Mouse (Mus musculus): ENCODE data around the gene Gpbp1l1.

The Gpbp1l1 gene

DNA sequence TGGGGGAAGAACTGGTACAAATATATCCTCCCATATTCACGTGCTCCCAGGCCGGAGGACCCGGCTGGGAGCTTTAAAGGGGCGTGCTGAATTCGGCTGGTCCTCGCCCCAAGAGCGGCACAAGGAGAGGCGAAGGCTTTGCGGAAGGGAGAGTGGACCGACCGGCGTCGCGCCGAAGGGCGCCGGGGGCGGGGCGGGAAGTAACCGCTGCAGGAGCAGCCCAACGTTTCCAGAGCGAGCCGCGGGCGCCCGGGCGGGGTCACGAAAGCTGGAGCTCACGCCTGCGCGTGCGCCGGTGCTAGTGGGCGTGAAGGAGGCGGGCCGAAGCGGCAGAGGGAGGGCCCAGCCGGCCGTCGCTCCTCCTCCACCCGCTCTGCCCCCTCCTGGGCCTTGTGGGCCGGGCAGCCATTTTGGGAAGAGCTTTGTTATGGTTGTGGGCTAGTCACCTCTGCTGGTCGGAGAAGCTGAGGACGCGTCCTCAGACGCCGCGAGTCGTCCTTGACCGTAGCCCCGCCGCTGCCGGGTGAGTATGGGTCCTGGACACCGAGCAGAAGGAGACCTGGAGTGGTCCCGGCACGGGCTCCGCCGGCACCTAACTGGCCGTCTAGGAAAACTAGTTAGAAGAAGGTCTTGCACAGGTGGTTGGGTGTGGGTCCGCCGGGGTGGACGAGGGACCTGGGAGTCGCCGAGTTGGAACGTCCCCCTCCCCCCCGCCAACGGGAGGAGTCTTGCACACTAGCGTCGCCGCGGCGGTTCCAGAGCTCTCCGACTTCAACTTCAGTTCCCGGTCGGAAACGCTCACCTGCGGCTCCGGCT is at the start of gene Gpbp1l1:
Gpbp1l1 (plus strand) TSS at position 353 of the 816 bp plus-strand sequence.
- peak; percentile 97 for DNase-seq

DNA sequence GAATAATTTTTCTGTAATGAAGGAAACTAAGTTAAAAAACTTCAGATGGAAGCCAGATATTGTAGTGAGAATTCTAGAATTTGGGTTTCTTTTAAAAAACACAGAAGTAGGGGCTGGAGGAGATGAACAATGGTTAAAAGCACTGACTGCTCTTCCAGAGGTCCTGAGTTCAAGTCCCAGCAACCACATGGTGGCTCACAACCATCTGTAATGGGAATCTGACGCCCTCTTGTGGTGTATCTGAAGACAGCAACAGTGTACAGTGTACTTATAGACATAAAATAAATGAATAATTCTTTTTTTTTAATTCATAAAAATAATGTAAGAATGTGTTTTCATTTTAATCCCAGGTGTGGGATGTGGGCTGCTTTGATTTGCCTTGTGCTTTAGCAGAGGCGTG is 26.3 kb upstream of the Gpbp1l1 start:
- no peak for DNase-seq

DNA sequence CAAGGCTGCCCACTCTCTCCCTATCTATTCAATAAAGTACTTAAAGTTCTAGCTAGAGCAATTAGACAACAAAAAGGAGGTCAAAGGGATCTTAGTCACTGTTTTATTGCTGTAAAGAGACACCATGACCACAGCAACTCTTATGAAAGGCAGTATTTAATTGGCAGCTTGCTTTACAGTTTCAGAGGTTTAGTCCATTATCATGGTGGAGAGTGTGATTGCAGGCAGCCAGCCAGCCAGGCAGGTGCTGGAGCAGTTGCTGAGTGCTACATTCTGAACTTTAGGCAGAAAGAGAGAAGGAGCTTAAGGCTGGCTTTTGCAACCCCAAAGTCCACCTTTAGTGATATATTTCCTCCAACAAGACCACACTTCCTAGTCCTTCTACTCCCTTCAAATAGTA is 21.1 kb upstream of the Gpbp1l1 start:
- DNase-seq = no peak

DNA sequence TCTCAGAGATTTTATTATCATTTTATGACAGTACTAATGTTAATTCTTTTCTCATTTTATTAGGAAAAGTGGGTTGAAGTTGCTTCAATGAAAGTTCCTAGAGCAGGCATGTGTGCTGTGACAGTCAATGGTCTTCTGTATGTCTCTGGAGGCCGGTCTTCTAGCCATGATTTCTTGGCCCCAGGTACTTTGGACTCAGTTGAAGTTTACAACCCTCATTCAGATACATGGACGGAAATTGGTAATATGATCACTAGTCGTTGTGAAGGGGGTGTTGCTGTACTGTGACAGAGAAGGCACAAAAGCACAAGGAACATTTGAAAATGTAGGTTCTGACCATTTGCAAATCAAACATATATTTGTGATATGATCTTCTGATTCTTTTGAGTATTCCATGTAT is 19.7 kb upstream of the Gpbp1l1 start:
- DNase-seq = no peak

DNA sequence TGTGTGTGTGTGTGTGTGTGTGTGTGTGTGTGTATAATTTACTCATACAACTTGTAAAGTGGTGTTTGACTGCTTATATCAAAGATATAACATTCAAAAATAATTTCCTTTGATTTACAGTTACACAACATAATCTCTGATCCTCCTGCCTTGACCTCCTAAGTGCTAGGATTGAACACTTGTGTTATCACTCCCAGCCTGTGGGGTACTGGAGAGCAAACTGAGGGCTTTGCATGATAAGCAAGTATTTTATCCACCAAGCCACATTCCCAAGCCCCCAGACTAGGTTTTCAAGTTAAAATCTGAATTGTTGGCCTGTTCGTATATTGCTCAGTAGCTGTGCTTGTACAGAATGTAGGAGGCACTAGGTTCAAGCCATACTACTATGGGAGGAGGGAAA is 7.0 kb upstream of the Gpbp1l1 start:
- DNase-seq = no peak

DNA sequence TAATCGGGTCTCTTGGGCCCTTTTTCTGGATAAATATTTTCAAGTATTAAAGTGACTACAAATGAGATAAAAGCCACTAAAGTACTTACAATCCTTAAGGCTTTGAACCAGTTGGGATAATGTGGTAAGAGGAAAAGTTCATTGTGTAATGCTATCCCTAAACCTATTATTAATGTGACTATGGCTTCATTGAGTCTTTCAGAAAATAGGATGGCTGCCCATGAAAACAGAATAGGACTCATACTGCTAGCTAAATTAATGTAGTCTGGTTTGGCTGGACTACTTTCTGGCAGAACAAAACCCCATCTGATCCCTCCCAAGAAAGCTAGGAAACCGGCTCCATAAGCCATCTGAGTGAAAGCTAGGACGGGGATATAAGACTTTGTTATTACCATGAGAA is 4.4 kb upstream of the Gpbp1l1 start:
- no peak for DNase-seq

DNA sequence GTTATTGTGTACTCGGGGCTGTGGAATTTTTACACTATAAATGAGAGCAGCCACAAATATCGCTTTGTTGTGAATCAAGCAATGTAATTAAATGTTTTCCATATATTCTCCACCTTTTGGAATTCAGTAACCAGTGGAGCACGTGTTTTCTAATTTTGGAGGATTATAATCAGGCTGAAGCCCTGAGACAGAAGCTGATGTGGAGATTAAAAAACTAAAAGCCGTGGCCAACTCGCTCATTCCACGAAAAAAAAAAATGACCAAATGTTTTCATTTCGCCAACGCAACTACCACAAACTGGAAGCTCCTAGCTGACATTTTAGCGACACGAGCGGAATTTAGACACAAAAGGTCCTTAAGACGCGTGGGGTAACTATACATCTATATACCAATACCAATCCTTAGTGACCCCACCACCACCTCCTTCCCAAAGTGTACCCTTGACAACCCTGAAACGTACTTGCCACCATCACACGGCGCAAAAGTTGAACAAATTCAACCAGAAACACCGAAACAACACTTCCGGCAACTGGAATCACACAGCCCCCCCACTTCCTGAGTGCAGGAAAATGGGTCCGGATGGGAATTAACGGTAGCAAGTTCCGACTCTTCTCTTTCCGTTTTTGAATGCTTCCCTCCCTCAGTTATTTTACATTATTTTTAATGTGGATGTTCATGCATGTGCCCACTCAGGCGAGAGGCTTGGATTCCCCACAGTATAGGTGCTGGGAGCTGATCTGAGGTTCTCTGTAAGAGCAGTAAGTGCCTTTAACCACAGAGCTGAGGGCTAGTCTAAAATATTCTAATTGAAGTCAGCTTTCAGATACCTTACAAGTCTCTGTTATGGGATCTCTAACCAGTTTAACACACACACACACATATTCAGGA is 1.8 kb upstream of the Gpbp1l1 start, which contains the start of gene Tmem69:
Tmem69 (minus strand) TSS at position 524 of the 888 bp plus-strand sequence.
- DNase-seq = peak; percentile 77

DNA sequence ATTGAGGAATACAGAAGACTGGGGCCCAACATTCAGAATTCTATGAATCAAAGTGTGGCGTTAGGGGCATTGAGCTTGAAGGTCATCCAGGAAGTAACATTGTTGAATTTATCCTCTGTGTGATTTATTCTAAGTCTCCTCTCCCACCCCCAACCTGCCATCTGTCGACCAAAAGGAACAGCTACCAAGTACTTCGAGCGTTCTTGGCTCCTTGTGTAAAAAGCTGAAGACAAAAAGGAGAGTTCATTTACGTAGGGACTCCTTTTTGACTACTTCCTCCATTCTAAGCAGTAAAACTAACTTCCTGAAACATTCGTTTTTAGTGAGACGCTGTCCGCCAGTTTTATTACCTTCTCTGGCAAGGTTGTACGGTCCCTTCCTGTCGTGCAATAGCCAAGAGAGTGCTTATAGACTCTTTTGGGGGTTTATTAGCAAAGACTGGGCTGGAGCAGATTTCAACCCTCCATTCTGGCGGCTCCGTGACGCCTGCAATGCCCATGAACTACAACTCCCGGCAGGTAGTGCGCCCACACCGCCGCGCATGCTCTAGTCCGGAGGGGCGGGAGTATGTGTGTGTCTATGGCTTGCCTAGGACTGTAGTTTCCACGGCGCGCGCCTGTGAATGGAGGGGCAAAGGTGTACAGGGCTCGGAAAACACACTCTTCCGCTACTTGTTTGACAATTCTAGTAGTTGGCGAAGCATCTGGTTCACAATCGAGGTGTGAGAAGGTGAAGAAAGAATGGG is 725 bp upstream of the Gpbp1l1 start:
- peak; percentile 92 for DNase-seq

DNA sequence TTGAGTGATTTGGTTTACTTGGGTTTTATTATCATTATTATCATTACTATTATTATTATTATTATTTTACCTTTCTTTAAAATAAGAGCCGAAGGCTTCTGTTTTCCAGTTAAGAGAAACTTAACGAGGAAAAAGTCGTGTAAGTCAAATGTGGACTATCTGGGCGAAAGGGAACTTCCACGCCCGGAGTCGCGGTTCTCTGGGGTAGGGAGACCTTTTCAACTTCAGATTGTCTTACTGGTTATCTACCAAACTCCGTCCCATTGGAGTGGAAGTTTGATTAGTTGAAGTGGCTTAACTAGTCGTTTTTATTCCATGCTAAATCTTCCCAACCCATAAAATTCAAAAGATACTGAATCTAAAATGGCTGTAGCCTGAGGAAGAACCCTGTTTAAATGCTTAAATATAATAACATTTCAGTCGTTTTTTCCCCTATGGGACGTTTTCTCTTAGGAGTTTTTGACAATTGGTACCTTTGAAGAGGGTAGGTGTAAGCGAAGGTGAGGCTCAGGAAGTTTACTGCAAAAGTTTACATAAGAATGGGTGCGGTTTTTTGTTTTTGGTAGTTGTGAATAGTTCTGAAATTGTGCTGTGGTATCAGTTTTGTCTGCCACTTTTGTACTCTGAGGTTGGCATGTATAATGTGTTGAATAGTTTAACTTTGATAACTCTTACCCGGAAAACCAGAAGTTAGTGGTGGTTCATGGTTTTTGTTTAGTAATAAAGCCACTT is 859 bp downstream of the Gpbp1l1 start:
- no peak for DNase-seq

DNA sequence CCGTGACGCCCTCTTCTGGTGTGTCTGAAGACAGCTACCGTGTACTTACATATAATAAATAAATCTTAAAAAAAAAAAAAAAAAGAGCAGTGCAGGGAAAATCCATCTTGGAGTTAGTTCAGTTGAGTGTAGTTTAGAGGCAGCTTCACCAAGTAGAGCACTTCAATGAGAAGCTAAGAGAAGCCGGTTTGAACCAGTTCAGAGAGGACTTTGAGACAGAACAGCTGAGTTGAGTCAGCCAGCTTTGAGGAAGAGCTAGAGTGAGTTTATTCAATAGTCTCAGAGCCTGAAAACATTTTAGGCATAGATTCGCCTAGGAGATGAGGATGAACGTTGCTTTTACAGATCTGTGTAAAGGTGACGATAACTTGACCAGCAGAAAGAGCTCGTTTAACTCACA is 38.3 kb downstream of the Gpbp1l1 start:
- DNase-seq = no peak

DNA sequence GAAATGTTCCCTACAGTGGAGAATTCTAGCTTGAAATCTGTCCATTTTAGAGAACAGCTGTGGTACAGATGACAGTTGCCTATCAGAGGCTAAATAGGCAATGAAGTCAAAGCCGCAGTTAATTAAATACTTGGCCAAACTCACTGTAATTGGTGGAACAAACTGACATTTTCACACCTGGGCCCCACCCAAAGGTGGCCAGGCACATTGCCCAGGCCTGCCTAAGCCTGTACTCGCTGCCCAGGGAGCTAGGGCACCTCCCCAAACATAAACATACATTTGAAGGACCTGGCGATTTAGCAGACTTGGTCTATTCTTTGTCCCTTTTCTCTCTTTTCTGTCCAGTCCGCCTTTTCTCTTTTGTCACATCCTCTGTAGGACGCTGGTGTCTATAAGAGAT is 38.9 kb downstream of the Gpbp1l1 start, which contains the start of gene Ccdc17:
Ccdc17 (plus strand) TSS at position 276 of the 400 bp plus-strand sequence.
- DNase-seq = no peak

DNA sequence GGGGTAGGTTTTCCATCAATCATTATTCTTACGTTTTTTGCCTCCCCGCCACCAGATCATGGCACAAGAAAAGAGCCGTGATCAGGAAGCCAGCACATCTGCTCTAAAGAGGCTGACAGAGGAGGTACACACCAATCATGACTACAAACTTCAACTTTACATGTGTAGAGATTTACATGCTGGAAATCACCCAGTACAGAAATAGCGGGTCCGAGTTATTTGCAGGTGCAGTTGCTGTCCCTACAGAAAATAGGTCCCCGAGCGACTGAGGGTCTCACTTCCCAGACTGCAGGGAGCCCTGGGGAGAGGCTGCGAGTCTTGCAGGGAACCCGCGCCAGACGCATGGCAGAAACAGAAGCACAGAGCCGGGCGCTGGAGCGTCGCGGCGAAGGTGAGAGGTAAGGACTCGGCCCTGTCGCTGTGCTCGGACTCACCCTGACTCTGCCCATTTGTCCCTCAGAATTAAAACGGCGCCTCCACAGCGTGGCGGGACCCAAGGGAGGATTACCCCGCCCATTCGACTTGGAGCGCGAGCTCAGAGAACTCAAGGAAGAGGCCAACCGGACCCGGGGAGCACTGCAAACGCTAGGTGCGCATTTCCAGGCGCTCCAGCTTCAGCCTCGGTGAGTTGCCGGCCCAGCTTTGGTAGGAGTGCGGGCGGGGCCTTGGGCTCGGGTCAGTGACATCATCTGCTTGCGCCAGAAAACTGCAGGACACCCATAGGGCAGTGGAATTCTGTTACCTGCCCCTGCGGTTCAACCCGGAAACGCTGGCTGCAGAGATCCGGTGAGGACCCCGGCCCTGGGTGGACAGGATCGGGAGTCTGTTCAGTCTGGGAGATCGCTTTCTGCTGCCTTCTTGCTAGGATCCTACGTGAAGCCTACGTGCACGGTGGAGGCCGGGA is 39.8 kb downstream of the Gpbp1l1 start:
- DNase-seq = peak; percentile 90

DNA sequence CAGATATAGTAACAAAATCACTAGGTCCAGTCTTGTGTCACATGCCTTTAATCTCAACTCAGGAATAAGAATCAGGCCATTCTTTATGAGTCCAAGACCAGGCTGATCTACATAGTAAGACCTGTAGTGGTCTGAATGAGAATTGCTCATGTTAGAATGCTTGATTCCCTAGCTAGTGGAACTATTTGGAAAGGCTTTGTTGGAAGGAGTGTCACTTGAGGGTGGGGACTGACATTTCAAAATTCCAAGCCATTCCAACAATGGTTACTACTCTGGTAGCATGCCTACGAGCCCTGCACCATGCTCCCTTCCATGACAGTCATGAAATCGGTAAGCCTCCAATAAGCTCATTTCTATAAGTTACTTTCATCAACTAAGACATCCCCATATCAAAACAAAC is 55.2 kb downstream of the Gpbp1l1 start:
- no peak for DNase-seq

DNA sequence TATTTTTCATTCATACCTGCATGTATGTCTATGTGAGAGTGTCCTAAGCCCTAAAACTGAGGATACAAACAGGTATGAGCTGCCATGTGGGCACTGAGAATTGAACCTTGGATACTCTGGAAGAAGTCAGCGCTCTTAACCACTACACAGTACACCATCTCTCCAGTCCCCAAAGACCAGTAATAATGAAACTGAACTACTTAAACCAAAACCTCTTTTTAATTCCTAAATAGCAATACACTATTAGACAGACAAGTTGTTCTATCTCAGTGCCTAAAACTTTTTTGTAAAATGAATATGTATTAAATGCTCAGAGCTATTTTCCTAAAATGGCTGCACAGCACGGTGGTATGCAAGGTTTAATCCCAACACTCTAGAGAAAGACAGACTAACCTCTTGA is 57.8 kb downstream of the Gpbp1l1 start:
- no peak for DNase-seq

DNA sequence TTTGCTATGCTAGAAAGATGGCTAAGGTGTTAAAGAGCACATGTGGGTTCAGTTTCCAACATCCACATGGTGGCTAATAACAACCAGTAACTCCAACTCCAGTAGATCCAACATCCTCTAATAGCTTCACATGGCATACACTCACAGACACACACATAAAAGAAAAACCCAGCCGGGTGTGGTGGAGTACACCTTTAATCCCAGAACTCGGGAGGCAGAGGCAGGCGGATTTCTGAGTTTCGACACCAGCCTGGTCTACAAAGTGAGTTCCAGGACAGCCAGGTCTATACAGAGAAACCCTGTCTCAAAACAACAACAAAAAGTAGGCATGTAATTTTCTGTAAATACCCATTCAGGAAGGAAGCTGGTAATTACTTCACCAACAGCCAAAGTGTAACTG is 67.4 kb downstream of the Gpbp1l1 start:
- no peak for DNase-seq

DNA sequence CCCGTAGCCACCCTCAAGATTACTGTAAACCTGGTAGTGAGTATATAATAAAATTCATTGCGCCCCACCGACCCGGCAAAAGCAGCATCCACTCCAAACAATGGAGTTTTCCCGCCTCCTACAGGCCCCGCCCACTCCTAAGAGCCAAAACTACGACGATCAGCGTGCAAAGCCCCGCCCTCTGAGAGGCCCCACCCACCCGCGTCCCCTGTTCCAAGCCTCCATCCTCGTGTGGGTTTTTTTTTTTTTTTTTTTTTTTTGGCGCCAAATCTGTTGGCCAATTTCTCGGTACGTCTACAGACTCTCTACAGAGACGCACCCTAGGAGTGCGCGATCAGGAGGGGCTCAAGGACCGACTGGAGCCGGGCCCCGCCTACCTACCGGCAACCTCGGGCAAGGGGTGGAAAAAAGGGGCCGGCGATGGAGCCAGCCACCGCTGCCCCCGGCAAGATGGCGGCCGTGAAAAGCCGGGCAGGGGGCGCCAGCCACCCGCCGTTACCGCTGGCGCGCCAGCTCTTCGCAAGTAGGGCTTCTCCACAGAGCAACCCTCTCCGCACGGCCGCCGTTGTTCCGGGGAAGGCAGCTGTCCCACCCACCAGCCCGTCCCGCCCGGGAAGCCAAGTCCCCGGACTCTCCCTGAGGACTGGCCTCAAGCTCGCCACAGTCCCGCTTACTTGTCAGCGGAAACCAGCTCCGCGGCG is 69.3 kb downstream of the Gpbp1l1 start:
- peak; percentile 66 for DNase-seq

DNA sequence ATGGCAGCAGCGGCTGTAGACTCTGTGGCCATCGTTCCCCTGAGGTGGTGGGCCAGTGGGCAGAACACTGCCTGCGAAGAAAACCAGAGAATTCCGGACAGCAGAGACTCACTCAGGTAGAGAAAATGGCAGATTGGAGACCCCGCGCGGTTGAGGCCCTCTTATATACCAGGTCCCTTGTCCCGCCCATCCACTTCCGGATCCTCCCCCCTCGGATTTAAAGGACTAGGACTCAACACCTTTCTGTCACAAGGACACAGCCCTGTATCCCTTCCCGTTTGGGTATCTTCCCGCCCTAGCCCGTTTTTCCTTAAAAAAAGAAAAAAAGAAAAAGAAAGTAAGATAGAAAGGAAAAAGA is 69.9 kb downstream of the Gpbp1l1 start:
- peak; percentile 92 for DNase-seq

DNA sequence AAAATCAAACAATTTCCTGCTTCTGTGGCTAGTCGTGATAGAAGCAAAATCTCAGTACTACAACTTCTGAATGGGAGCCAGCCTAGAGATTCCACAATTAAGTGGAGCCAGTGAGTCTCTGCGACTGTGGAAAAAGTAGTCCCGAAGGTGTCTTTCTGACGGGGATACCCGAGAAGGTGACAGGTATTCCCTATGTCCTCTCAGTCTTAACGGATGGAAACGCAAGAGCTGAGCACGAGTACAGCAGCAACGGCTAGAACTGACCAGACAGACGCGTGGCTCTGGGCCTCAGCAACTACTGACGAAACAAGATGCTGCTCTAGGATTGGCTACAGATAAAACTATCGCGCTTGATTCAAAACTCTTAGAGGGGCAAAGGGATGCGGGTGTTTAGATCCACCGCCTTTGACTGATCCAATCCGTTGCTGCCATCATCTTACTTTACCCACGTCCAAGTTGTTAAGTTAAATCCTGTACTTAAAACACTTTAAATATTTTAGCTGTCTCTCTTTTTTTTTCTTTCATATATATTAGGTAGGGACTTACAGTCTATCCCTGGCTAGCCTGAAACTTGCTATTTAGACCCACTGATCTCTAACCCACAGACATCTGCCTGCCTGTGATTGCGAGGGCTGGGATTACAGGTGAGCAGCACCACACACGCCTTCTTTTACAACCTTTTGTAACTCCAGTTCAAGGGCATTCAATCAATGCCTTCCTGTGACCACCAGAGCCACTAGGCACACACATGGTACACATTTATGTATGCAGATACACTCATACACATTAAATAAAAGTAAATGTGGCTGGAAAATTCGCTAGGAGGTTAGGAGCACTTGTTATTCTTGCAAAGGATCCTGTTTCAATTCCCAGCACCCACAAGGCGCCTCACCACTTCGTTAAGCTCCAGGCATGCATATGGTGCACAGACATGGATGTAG is 70.5 kb downstream of the Gpbp1l1 start, which contains the start of gene Nasp:
Nasp (minus strand) TSS at position 220 of the 941 bp plus-strand sequence.
- DNase-seq = peak; percentile 83

DNA sequence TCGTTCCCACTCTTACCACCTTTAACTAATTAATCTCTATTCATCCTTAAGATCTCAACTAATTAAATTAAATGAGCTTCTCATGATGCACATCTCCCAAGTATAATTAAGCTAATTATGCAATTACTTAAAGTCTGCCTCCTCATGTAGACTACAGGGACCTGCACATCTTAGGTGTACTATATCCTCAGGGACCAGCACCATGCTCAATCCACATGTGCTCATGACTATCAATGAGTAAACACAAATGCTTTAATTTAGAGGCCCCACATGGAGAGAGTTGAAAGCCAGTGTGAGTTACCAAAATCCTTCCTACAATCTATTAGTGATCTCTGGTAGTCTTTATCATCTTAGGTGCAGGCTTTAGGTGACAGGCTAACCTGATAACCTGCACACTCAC is 77.7 kb downstream of the Gpbp1l1 start:
- DNase-seq = no peak

Data from cerebellum, adult 8-10 months (tissue).